18 mouse cellular contexts compared by ENCODE assay signal in genomic region chr11:74478877-74479276, GRCm38 (mm10).
"Had no signal": no experiment of that assay in that cellular context is flagged by ENCODE, and none has a peak within 500 bp of the region (broad histone marks: within the 10 kb centered on the region; RNA-seq: fewer than 3 reads in every experiment).

No protein-coding gene starts in this region.

- ATAC-seq: midbrain, embryonic 16.5 days had no signal

- DNase-seq: lung, adult 18-20 months; lung, embryonic 14.5 days; lung, postnatal 10 days; lung, postnatal 4 days; midbrain, embryonic 14.5 days; right cerebral cortex, adult 18-20 months; thymus, adult 2 months; thymus, postnatal 25 days; thymus, postnatal 4 days had no signal

- H3K27ac ChIP-seq: liver, embryonic 14.5 days; midbrain, embryonic 10.5 days; midbrain, embryonic 12.5 days; neural tube, embryonic 13.5 days; neural tube, embryonic 15.5 days; stomach, embryonic 15.5 days; stomach, postnatal 0 days had no signal

- H3K4me3 ChIP-seq: midbrain, embryonic 10.5 days; midbrain, embryonic 12.5 days; myocyte; neural tube, embryonic 13.5 days; neural tube, embryonic 15.5 days; stomach, embryonic 15.5 days had no signal

- H3K36me3 ChIP-seq: midbrain, embryonic 10.5 days; midbrain, embryonic 12.5 days; neural tube, embryonic 13.5 days; neural tube, embryonic 15.5 days; stomach, embryonic 15.5 days had no signal

- H3K4me2 ChIP-seq: lung, embryonic 14.5 days; midbrain, embryonic 12.5 days; neural tube, embryonic 13.5 days; neural tube, embryonic 15.5 days; stomach, embryonic 15.5 days had no signal

- H3K9ac ChIP-seq: liver, embryonic 14.5 days; lung, embryonic 14.5 days; midbrain, embryonic 12.5 days; neural tube, embryonic 13.5 days; neural tube, embryonic 15.5 days; stomach, embryonic 15.5 days had no signal

- H3K27me3 ChIP-seq: midbrain, embryonic 12.5 days; neural tube, embryonic 13.5 days; neural tube, embryonic 15.5 days; stomach, embryonic 15.5 days had no signal

- H3K9me3 ChIP-seq: midbrain, embryonic 10.5 days; midbrain, embryonic 12.5 days; neural tube, embryonic 13.5 days; neural tube, embryonic 15.5 days; stomach, embryonic 15.5 days had no signal
